Mouse (Mus musculus) macrophage (primary cell): ENCODE data around the gene Crybb3. TPM values are rescaled to one million over a fixed set of nuclear protein-coding genes. Genes with fewer than 3 reads are reported as not detected.
A peak's percentile ranks its signal among the peaks of the same experiment; 100 is the strongest.
"Not testable (repeated sequence)": the region's sequence is repeated elsewhere in the genome, so short reads cannot be mapped to it uniquely, and the experiment has no call there.

Experiments
- H3K27ac ChIP-seq: fragments of 350-480 bp; formaldehyde crosslinking; 2 replicates; pipeline ENCODE4 v1.9.0; 2021
- H3K36me3 ChIP-seq: fragments of 350-480 bp; formaldehyde crosslinking; 2 replicates; pipeline ENCODE4 v1.9.0; 2021; ENCODE audit errors: inconsistent target
- H3K4me3 ChIP-seq: fragments of 350-480 bp; formaldehyde crosslinking; 2 replicates; pipeline ENCODE4 v1.9.0; 2021; ENCODE audit errors: inconsistent target
- H3K79me2 ChIP-seq: fragments of 350-480 bp; formaldehyde crosslinking; 2 replicates; pipeline ENCODE4 v1.9.0; 2021; ENCODE audit errors: inconsistent target
- WGBS: methylation state at CpG from one replicate; pipeline ENCODE4 v1.1.7; 2026; ENCODE audit warnings: inconsistent platforms; ENCODE audit not compliant: missing documents; 5-methylcytosine and 5-hydroxymethylcytosine counted together
- polyA plus RNA-seq: library from polyadenylated mRNA; stranded (reverse); fragments of 250-400 nt; gene quantifications from 3 replicates; pipeline ENCODE4 v1.2.4, GENCODE M21; 2018; ENCODE audit warnings: inconsistent platforms

The Crybb3 gene
- polyA plus RNA-seq, 1 experiment from 2014 or later: not detected

DNA sequence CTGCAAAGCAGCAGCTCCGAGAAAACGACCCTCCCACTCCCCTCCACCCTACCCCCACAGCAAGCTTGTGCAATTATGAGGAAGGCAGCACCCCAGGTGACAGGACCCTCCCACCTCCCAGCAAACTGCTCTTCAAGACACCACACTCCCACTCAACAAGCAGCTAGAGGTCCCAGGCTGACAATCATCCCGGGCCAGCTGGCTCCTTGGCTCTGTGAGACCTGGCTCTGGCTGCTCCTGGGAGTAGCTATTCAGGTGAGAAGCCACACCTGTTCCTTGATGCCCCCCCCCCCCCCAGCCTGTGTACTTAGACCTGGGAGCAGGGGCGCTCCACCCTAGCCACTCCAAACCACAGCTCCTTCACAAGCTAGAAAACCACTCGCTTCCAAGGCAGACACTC is 31.7 kb upstream of the Crybb3 start:
- no peaks in the 10 kb centered on the region for H3K36me3 ChIP-seq
- H3K79me2 ChIP-seq: peaks cover 9% of the 10 kb centered on the region; the same call in 1 of the 2 replicates
- H3K4me3 ChIP-seq: no peak overlapping the region
- peak overlapping the region; percentile 96 for H3K27ac ChIP-seq
- WGBS: 34% methylated on average over 5 of the region's 5 CpGs

DNA sequence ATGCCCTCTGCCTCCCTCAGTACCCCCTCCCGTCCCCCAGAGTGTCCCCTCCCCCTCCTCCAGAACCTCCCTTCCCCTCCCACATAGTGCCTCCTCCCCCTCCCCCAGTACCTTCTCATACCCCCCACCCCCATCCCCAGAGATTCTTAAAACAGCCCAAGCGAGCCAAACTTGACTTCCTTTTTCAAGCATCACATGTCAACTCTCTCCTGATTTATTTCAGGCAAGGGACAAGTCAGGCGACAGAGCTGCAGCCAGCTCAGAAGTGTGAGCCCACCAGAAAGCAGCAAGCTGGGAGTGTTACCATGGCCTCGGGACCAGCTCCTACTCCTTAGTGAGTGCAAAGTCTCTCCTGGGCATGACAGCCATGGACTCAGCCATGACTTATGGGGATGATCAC is 30.0 kb upstream of the Crybb3 start:
- WGBS: 17% methylated on average over 2 of the region's 4 CpGs
- H3K4me3 ChIP-seq: no peak overlapping the region

GRCm38 (mm10) chr5:113110929-113111328 is 29.5 kb upstream of the Crybb3 start:
- Histone ChIP-seq H3K27ac (peak overlapping the region; percentile 96), H3K79me2 (no peaks in the 10 kb centered on the region; the same call in 1 of the 2 replicates), H3K4me3 (no peak overlapping the region), H3K36me3 (no peaks in the 10 kb centered on the region)
- 33% methylated on average over 1 of the region's 1 CpGs for WGBS

More for the DNA sequence above, 30.0 kb upstream of the Crybb3 start:
- H3K79me2 ChIP-seq: no peaks in the 10 kb centered on the region; the same call in 1 of the 2 replicates
- peak overlapping the region; percentile 96 for H3K27ac ChIP-seq
- H3K36me3 ChIP-seq: no peaks in the 10 kb centered on the region

DNA sequence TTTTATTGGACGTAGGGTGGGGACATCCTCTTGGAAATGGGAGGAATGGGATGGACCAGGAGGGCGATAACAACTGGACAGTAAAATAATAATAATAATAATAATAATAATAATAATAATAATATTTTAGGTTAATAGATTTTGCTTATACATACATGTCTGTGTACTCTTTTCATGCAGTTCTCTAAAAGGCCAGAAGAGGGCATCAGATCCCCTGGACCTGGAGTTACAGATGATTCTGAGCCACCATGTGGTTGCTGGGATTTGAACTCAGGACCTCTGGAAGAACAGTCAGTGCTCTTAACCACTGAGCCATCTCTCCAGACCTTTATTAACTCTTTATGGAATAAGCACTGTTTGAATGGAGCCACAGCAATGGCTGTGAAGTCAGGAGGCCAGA is 28.3 kb upstream of the Crybb3 start:
- 90% methylated on average over 2 of the region's 2 CpGs for WGBS

GRCm38 (mm10) chr5:113108165-113108764 is 26.9 kb upstream of the Crybb3 start:
- WGBS: 93% methylated on average over 11 of the region's 11 CpGs
- H3K4me3 ChIP-seq: no peak overlapping the region
- H3K36me3 ChIP-seq: no peaks in the 10 kb centered on the region
- no peaks in the 10 kb centered on the region; the same call in 1 of the 2 replicates for H3K79me2 ChIP-seq
- H3K27ac ChIP-seq: no peak overlapping the region

More for the DNA sequence above, 28.3 kb upstream of the Crybb3 start:
- H3K79me2 ChIP-seq, H3K36me3 ChIP-seq, H3K4me3 ChIP-seq, H3K27ac ChIP-seq: not testable (repeated sequence)

GRCm38 (mm10) chr5:113107709-113108108 is 26.3 kb upstream of the Crybb3 start:
- 92% methylated on average over 3 of the region's 3 CpGs for WGBS
- no peaks in the 10 kb centered on the region for H3K36me3 ChIP-seq
- H3K79me2 ChIP-seq: no peaks in the 10 kb centered on the region; the same call in 1 of the 2 replicates
- no peak overlapping the region for H3K27ac ChIP-seq
- no peak overlapping the region for H3K4me3 ChIP-seq

DNA sequence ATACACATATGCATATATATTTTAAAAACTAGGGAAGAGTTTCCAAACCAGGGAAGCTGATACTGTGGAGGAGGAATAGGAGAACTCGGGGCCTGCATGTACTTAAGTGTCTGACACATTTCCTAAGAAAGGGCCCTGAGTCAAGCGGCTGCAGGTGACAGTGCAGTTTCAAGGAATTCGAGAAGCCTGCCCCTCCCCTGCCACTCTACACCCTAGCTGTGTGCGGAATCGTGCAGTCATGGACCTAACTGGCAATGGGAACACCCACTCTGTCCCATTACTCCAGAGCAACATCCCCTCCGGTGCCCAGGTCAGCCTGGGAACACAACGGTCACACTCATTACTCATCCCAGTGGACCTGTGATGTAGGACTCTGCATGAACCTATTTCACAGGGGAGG is 25.2 kb upstream of the Crybb3 start:
- Histone ChIP-seq H3K79me2 (no peaks in the 10 kb centered on the region), H3K4me3 (no peak overlapping the region), H3K36me3 (no peaks in the 10 kb centered on the region), H3K27ac (no peak overlapping the region)
- WGBS: 88% methylated on average over 7 of the region's 7 CpGs

DNA sequence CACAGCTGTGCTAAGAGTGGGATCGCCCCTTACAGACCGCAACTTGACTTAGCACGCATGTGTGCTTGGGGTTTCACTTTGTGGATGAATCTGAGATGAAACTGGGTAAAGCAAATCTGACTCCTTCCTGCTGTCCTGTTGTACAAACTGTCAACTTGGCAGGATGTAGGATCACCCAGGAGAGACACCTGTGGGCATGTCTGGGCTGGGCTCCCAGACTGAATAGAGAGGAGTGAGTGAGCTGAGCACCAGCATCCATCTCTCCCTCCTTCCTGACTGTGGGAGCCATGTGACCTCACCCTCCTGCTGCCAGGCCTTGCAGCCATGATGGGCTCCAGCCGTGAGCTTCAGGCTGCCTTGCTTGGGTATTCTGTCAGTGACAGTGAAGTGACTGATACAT is 24.1 kb upstream of the Crybb3 start:
- Histone ChIP-seq H3K27ac (no peak overlapping the region), H3K36me3 (no peaks in the 10 kb centered on the region), H3K79me2 (no peaks in the 10 kb centered on the region), H3K4me3 (no peak overlapping the region)
- 98% methylated on average over 4 of the region's 4 CpGs for WGBS

GRCm38 (mm10) chr5:113105035-113105434 is 23.7 kb upstream of the Crybb3 start:
- H3K36me3 ChIP-seq: no peaks in the 10 kb centered on the region
- whole genome bisulfite sequencing: 85% methylated on average over 9 of the region's 9 CpGs

DNA sequence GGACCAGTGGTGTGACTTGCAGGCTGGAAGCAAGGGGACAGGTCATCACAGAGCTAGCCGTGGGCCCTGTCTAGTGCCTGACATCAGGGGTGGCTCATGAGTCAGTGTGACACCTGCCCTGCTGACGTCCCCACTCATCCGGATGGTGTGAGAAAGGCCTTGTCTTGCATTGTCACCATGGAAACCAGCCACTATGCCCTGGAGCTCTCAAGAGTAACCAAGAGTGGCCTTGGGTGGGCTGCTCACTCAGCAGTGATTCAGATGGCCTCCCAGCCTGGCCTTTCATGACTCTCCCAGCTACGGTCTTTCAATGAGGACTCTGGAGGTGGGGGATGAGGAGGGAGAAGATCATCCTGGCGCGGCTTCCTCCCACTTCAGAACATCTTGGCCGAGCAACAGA is 21.1 kb upstream of the Crybb3 start:
- Histone ChIP-seq H3K79me2 (no peaks in the 10 kb centered on the region), H3K36me3 (no peaks in the 10 kb centered on the region), H3K27ac (no peak overlapping the region), H3K4me3 (no peak overlapping the region)
- 93% methylated on average over 7 of the region's 7 CpGs for WGBS

More at GRCm38 (mm10) chr5:113105035-113105434, 23.7 kb upstream of the Crybb3 start:
- Histone ChIP-seq H3K4me3 (no peak overlapping the region), H3K27ac (no peak overlapping the region), H3K79me2 (no peaks in the 10 kb centered on the region)

DNA sequence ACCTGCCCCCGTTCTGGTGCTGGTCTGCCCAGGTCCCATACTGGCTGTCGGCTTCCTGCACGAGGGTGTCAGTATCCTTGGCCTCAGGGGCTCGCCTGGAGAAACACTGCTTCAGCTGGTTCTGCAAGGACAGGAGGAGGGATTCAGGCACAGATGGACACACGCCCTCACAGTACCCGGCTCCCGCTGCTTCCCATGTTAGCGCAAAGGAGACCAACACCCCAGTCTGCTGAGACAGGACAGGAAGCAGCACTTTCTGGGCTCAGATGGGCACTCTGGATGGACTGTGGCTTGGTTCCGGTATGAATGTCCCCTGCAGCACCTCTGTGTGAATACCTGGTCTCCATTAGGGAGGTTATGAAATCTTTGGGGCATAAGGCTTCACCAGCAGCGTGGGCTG is 20.1 kb upstream of the Crybb3 start:
- no peaks in the 10 kb centered on the region for H3K36me3 ChIP-seq
- 96% methylated on average over 10 of the region's 10 CpGs for WGBS
- no peak overlapping the region for H3K27ac ChIP-seq
- H3K79me2 ChIP-seq: no peaks in the 10 kb centered on the region
- H3K4me3 ChIP-seq: no peak overlapping the region

DNA sequence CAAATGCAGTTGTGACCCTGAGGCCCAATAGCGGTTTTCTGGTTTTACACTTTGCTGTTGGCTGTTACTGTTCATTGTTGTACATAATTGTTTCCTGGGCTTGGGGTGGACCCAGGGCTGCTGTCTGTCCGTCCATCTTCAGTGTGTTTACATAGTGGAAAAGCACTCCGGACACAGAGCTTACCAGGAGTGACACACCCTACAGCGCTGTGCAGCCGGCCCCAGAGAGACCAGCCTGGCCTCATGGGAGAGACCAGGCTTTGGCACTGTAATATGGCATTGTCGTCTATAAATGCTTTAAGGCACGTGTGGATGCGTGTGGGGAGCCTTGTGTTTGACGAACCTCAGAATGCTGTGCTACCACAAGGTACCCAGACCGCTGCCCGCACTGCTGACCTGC is 19.0 kb upstream of the Crybb3 start:
- no peak overlapping the region for H3K4me3 ChIP-seq
- WGBS: 95% methylated on average over 11 of the region's 11 CpGs
- H3K27ac ChIP-seq: no peak overlapping the region
- H3K79me2 ChIP-seq: no peaks in the 10 kb centered on the region
- H3K36me3 ChIP-seq: no peaks in the 10 kb centered on the region

DNA sequence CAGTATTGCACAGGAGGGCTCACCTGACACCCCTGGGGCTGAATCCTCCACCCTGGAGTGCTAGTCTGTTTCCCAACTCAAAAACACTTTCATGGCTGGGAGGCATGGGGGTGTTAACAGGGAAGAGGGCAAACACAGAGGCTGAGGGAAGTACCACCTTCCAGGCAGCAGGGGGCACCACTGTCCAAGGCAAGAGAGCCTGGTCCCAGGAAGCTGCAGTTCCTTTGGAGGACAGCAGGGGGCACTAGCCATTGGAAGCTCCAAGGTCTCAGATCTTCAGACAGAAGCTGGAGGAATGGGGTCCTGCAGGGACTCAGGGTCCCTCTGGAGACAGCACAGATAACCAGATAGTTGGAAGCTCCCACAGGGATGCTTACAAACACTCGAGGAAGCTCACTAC is 18.2 kb upstream of the Crybb3 start:
- WGBS: 45% methylated on average over 1 of the region's 1 CpGs
- Histone ChIP-seq H3K36me3 (no peaks in the 10 kb centered on the region), H3K4me3 (no peak overlapping the region), H3K27ac (no peak overlapping the region), H3K79me2 (no peaks in the 10 kb centered on the region)

- H3K27ac ChIP-seq: no peak overlapping the region
- WGBS: 95% methylated on average over 17 of the region's 17 CpGs
- no peaks in the 10 kb centered on the region for H3K36me3 ChIP-seq
- no peak overlapping the region for H3K4me3 ChIP-seq
- no peaks in the 10 kb centered on the region for H3K79me2 ChIP-seq
These were observed 16.2 kb upstream of the Crybb3 start for GRCm38 (mm10) chr5:113097551-113097950.

DNA sequence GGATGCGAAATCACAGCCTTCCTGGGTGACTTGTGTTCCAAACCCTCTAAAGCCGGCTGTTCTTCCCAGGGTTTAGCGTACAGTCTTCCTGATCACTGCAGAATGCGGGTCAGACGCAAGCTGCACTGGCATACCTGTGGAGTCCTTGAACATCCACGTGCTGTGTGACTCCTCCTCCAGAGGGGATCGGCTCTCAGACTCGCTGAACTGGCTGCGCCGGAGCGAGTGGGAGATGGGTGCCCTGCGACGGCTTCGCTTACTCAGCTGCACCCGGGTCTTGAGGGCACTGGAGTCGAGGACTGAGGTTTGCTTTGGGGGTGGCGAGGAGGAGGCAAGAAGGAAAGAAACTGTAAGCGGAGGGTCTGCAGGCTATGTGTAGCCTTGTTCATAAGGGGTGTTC is 14.1 kb upstream of the Crybb3 start:
- Histone ChIP-seq H3K36me3 (no peaks in the 10 kb centered on the region), H3K27ac (no peak overlapping the region), H3K4me3 (no peak overlapping the region), H3K79me2 (no peaks in the 10 kb centered on the region)
- 98% methylated on average over 14 of the region's 18 CpGs for WGBS

DNA sequence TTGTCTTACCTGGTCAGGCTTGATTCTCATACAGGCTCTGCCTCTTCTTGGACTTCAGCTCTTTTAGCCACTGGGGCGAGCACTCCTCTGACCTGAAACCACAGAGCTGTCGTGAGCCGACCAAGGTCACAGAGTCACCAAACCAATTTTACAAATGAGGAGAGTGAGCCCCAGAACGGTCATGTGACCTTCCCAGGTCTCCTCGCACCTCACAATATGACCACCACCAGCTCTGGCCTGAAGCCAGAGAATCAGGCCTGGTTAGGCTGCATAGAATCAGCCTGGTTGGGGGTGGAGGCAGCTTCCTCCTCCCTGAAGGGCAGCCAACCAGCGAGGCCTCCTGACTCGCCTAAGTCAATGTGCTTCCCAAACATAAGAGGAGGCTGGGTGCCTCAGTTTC is 11.0 kb upstream of the Crybb3 start:
- Histone ChIP-seq H3K27ac (no peak overlapping the region), H3K36me3 (0 out of 2 replicates have a peak, but pooled peaks cover 7% of the 10 kb centered on the region), H3K4me3 (no peak overlapping the region), H3K79me2 (no peaks in the 10 kb centered on the region)
- 91% methylated on average over 7 of the region's 7 CpGs for WGBS
